Mouse (Mus musculus): ENCODE results near the gene Pik3r5. TPM values are rescaled to one million over a fixed set of nuclear protein-coding genes. Genes with fewer than 3 reads are reported as not detected.

The Pik3r5 gene
- total RNA-seq, 1 experiment from 2014 or later: 108 TPM

GRCm38 (mm10) chr11:68442346-68442745 lies 10.4 kb downstream of the Pik3r5 start:
- ATAC-seq (ENCODE audit: extremely low read depth, insufficient number of reproducible peaks, low FRiP score, poor library complexity, severe bottlenecking): no peak

- no peak for ATAC-seq (ENCODE audit: extremely low read depth, insufficient number of reproducible peaks, low FRiP score, poor library complexity, severe bottlenecking)
These were observed 11.2 kb downstream of the Pik3r5 start for GRCm38 (mm10) chr11:68442983-68443638.

DNA sequence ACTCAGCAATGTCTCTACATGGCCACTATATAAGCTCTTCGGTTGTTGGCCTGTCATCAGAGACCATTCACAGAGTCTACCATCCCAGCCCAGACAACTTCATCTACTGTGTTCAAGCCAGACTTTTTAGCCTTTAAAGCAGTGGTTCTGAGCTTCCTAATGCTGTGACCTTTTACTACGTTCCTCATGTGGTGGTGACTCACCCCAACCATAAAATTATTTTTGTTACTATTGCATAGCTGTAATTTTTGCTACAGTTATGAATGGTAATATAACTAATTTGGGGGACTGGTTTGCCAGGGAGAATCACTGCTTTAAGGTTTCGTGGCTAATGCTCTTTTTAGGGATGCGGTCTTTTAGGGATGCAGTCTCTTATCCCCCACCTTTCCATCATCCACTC lies 14.0 kb downstream of the Pik3r5 start:
- ATAC-seq (ENCODE audit: extremely low read depth, insufficient number of reproducible peaks, low FRiP score, poor library complexity, severe bottlenecking): no peak

DNA sequence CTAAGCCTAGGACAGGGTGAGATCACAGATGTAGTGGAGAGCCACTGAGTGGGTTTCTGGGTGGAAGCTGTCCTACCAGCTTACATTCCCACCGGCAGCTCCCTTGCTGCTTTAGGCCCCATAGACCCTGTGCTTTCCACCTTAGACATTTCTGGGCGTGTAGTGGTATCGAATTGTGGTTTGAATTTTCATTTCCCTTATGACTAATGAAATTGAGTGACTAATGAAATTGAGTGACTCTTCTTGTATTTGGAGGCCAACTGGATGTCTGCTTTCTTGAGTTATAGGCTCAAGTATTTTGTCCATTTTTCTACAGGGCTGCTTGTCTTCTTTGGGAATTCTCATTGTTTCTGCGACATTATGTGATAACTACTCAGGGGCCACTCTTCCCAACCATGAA lies 14.6 kb downstream of the Pik3r5 start:
- no peak for ATAC-seq (ENCODE audit: extremely low read depth, insufficient number of reproducible peaks, low FRiP score, poor library complexity, severe bottlenecking)

- ATAC-seq (ENCODE audit: extremely low read depth, insufficient number of reproducible peaks, low FRiP score, poor library complexity, severe bottlenecking): no peak
These were observed 15.3 kb downstream of the Pik3r5 start for GRCm38 (mm10) chr11:68447242-68447641.

DNA sequence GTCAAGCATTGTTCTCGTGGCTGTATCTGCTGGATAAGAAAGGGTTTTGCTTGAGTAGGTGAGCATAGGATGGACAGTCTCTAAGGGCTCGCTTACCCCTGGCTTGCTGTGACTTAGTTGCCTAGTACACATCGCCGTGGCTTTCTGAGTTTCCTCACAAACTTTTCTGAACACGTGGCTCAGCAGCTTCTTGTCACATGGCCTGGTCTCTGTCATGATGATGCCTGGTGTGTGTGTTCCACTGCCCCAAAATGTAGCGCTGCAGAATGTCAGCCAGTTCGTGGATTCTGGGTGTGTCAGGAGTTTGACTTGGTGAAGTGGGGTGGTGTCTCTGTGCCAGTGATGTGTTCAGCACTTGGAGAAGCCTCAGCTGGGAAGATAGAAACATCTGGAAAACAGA lies 16.4 kb downstream of the Pik3r5 start:
- no peak for ATAC-seq (ENCODE audit: extremely low read depth, insufficient number of reproducible peaks, low FRiP score, poor library complexity, severe bottlenecking)

DNA sequence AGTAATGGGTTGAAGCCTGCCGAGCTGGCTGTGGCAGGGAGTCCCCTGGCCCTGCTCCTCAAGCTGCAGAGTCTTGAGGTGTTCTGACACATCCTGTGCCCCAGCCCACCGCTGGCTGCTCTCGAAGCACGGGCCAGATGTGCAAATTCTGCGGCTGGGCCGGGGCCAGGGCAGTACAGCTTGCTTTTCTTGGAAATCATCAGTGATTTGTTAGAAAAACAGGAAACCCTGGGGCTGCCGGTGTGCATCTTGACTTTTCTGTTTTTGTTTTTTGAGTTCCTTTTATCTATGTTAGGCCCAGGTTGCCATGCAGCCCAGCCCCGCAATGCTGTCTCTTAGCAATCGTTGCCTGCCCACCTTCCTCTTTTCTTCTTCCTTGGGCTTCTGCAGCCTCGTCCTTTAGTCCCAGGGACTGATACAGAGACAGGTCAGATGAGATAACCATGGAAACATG lies 19.4 kb downstream of the Pik3r5 start:
- ATAC-seq (ENCODE audit: extremely low read depth, insufficient number of reproducible peaks, low FRiP score, poor library complexity, severe bottlenecking): peak; percentile 59

DNA sequence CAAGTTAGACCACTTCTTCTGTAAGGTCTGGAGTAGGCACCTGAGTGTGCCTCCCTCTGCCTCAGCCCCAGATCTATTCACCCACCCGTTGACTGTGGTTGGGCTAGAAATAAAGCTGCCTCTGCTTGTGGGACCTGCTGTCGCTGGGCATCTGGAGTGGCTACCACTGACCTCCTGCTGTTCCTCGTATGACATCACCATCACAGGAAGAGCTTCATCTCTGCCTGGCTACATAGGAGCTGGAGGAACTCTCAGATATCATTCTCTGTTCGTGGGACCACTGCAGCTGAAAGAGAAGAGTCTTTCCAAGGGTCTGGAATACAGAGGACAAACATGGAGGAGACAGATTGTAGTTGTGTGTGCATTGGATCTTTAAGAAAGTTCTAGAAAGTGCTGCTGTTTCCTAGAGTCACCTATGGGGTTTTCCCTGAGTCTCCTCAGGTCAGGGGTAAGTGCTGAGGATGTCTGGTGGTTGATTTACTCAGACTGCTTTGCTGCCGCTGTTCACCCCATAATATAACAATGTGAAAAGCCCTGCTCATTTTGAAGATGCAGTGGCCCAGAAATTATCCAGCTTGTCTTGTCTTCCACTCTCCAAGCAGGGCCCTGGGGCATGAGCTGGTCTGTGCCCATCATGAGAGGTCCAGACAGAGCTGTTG lies 20.0 kb downstream of the Pik3r5 start:
- no peak for ATAC-seq (ENCODE audit: extremely low read depth, insufficient number of reproducible peaks, low FRiP score, poor library complexity, severe bottlenecking)

- ATAC-seq (ENCODE audit: extremely low read depth, insufficient number of reproducible peaks, low FRiP score, poor library complexity, severe bottlenecking): no peak
These were observed 20.8 kb downstream of the Pik3r5 start for GRCm38 (mm10) chr11:68452740-68453139.

DNA sequence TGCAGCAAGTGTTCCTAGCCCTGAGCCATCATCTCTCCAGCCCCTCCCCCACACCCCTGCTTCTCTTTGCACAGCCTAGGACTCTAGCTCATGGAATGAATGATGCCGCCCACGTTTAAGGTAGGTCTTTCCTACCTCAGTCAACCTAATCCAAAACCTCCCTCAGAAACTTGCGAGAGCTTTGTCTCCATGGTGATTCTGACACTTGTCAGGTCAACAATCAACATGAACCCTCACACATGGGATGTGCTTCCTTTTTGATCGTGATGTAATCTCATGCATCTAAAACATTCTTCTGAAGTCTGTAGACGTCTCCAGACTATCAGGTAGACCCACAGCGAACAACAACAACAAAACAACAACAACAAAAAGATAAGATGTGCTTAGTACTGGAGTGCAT lies 21.4 kb downstream of the Pik3r5 start:
- ATAC-seq (ENCODE audit: extremely low read depth, insufficient number of reproducible peaks, low FRiP score, poor library complexity, severe bottlenecking): no peak

DNA sequence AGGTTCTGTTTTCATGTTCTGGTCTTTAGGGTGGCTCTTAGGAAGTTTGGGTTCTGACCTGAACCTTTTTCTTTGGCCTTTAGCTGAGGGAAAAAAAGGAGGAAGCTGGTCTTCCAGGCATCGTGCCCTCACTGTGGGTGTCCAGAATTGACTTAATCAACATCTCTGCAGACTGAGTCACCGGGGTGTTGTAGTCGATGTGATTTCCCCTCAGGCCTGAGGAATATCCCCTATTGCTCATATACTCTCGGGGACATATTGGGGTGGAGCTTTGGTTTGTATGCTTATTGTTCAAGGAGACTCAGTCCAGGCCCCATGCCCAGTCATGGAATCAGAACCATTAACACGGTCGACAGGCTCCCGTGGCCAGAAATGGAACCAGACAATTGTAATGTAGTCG lies 26.2 kb downstream of the Pik3r5 start:
- ATAC-seq (ENCODE audit: extremely low read depth, insufficient number of reproducible peaks, low FRiP score, poor library complexity, severe bottlenecking): no peak

DNA sequence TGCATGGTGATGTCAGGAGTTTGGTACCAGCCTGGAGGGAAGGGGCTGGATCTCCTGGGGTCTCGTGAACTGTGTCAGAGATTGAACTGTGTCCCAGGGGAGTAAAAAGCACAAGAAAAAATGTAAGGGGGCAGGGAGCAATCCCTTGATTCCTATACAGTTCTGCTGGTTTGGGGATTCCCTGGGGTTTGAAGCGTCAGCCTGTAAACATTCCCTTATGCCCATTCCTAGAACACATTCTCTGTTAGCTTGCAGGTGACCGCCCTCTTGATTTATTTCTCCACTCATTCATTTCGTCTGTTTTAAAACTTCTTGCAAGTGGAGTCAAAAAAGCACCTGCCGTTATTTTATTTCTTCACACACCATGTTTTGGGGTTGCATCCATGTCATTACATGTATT lies 27.1 kb downstream of the Pik3r5 start:
- no peak for ATAC-seq (ENCODE audit: extremely low read depth, insufficient number of reproducible peaks, low FRiP score, poor library complexity, severe bottlenecking)

DNA sequence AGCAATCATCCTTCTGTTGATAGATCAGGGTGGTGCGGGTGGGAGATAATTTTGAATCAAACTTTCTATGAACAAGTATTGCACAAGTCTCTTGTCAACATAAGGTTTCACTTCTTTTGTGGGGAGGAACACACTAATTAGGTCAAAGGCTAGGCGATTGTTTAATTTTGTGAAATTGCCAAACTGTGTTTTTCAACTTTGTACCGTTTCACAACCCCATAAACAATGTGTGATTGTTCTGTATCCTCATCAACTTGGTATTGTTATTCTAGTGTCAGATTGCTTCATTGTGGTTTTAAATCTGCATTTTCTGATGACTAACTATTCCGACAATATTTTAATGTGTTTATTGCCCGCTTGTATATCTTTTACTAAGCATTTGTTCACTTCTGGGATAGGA lies 27.6 kb downstream of the Pik3r5 start:
- no peak for ATAC-seq (ENCODE audit: extremely low read depth, insufficient number of reproducible peaks, low FRiP score, poor library complexity, severe bottlenecking)

DNA sequence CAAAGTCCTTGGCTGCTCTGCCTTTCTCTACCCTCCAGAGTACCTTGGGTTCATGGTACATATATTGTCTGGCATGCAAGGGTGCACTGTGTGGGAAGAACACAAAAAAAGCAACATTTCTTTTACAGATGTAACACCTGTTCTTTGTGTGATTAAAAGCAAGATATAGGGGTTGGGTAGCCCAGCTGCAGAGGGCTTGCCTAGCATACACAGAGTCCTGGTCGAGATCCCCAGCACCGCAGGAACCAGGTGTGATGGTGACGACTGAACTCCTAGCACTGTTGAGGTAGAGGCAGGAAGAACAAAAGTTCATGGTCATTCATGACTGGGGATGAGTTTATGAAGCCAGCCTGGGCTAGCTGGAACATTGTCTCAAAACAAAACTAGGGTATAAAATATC lies 30.8 kb downstream of the Pik3r5 start:
- no peak for ATAC-seq (ENCODE audit: extremely low read depth, insufficient number of reproducible peaks, low FRiP score, poor library complexity, severe bottlenecking)

- ATAC-seq (ENCODE audit: extremely low read depth, insufficient number of reproducible peaks, low FRiP score, poor library complexity, severe bottlenecking): no peak
These were observed 32.3 kb downstream of the Pik3r5 start for GRCm38 (mm10) chr11:68464260-68464659.

- no peak for ATAC-seq (ENCODE audit: extremely low read depth, insufficient number of reproducible peaks, low FRiP score, poor library complexity, severe bottlenecking)
These were observed 33.2 kb downstream of the Pik3r5 start for GRCm38 (mm10) chr11:68465090-68465489.

DNA sequence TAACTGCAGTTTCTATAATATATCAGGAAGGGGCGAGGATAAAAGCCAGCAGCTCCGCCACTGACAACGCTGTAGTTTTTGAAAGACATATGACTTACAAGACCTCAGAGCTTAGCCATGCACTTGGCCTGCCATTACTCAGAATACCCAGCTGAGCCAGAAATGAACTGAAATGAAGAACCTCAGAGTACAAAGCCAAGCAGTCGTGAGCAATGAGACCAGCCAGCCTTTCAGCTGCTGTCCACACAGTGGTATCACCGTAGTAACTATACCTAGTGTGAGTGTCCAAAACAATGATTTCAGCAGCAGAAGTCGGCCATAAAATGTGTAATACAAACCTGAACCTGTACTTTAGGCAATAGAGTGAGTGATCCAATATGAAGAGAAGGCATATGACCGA lies 35.5 kb downstream of the Pik3r5 start:
- ATAC-seq (ENCODE audit: extremely low read depth, insufficient number of reproducible peaks, low FRiP score, poor library complexity, severe bottlenecking): no peak

- no peak for ATAC-seq (ENCODE audit: extremely low read depth, insufficient number of reproducible peaks, low FRiP score, poor library complexity, severe bottlenecking)
These were observed 36.2 kb downstream of the Pik3r5 start for GRCm38 (mm10) chr11:68467962-68468612.

DNA sequence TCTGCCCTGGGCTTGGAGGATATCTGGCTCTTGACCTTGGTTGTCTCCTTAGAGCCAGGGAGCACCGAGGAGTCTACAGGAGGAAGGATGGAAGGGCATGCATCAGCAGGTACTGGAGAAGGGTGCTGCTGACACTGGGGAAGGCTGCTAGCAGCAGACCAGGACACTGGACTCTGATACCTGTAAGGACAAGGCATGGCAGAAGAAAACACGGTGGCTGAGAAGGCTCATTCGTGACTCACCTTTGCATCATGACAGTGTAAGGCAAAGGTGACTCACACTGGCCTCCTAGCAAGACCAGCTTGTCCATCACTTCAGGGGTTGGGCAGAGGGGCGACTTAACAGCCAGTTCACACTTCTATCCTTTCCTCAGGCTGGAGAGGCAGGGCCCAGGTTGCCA lies 37.0 kb downstream of the Pik3r5 start:
- ATAC-seq (ENCODE audit: extremely low read depth, insufficient number of reproducible peaks, low FRiP score, poor library complexity, severe bottlenecking): no peak

GRCm38 (mm10) chr11:68472162-68472849 lies 40.4 kb downstream of the Pik3r5 start:
- ATAC-seq (ENCODE audit: extremely low read depth, insufficient number of reproducible peaks, low FRiP score, poor library complexity, severe bottlenecking): no peak

All from neutrophil, adult 5-6 weeks (primary cell).